Comparison of ENCODE assay signal across 10 mouse cellular contexts in genomic region chr14:25138485-25138884, GRCm38 (mm10).
DNase-seq lines count a peak whose midpoint lies in the region; ATAC-seq and TF ChIP-seq lines count a peak whose summit lies in the region.
"Had no signal": no experiment of that assay in that cellular context is flagged by ENCODE, and none has a peak within 500 bp of the region (broad histone marks: within the 10 kb centered on the region; RNA-seq: fewer than 3 reads in every experiment).

No protein-coding gene starts in this region.

- H3K4me3 ChIP-seq in kidney, adult 2 months (ENCODE audit: insufficient read depth, low read depth, low read length), result no peak overlapping the region
- H3K4me3 ChIP-seq in embryonic facial prominence, embryonic 10.5 days, result no peak overlapping the region
- H3K4me3 ChIP-seq in heart, embryonic 15.5 days, result no peak overlapping the region
- H3K4me3 ChIP-seq in lung, embryonic 15.5 days, result no peak overlapping the region

- H3K4me2 ChIP-seq in heart, embryonic 15.5 days, result no peak overlapping the region
- no peak overlapping the region for H3K4me2 ChIP-seq in lung, embryonic 15.5 days

- no peak for ATAC-seq in heart, embryonic 15.5 days (replicated peaks; ENCODE audit: insufficient number of reproducible peaks, insufficient read depth, low FRiP score, low read depth)
- ATAC-seq in lung, embryonic 15.5 days (ENCODE audit: borderline replicate concordance, extremely low read depth, low FRiP score, low TSS enrichment), result peak; percentile 64; the same call in 1 of the 2 replicates

- no peaks in the 10 kb centered on the region for H3K36me3 ChIP-seq in kidney, adult 2 months (ENCODE audit: control insufficient read depth, insufficient read depth, low read length)
- no peaks in the 10 kb centered on the region for H3K36me3 ChIP-seq in embryonic facial prominence, embryonic 10.5 days (replicated peaks)
- H3K36me3 ChIP-seq in heart, embryonic 15.5 days, result no peaks in the 10 kb centered on the region
- H3K36me3 ChIP-seq in lung, embryonic 15.5 days, result no peaks in the 10 kb centered on the region

- no peak for TF ChIP-seq POLR2A in kidney, adult 2 months (IDR thresholded peaks at IDR 0.05; ENCODE audit: low read depth, low read length)

- WGBS in kidney, adult 2 months, result 60% methylated on average over 3 of the region's 3 CpGs
- 75% methylated on average over 3 of the region's 3 CpGs for WGBS in embryonic facial prominence, embryonic 10.5 days
- WGBS in heart, embryonic 15.5 days, result 33% methylated on average over 3 of the region's 3 CpGs
- WGBS in lung, embryonic 15.5 days, result 35% methylated on average over 3 of the region's 3 CpGs

- no peak overlapping the region for H3K27ac ChIP-seq in kidney, adult 2 months (ENCODE audit: insufficient read depth, low read depth, low read length)
- peak overlapping the region; percentile 26; the same call in 1 of the 2 replicates for H3K27ac ChIP-seq in embryonic facial prominence, embryonic 10.5 days (replicated peaks)
- H3K27ac ChIP-seq in heart, embryonic 15.5 days, result 0 out of 2 replicates have a peak overlapping the region, but pooled peaks have one; percentile 10
- peak overlapping the region; percentile 27; the same call in 1 of the 2 replicates for H3K27ac ChIP-seq in lung, embryonic 15.5 days
- H3K27ac ChIP-seq: liver, embryonic 14.5 days had no signal

- H3K27me3 ChIP-seq in kidney, adult 2 months (replicated peaks; ENCODE audit: control insufficient read depth, insufficient read depth, low read length), result no peaks in the 10 kb centered on the region
- H3K27me3 ChIP-seq in embryonic facial prominence, embryonic 10.5 days (replicated peaks; ENCODE audit: low read depth, poor library complexity, severe bottlenecking), result 0 out of 2 replicates have a peak, but pooled peaks cover 4% of the 10 kb centered on the region
- no peaks in the 10 kb centered on the region for H3K27me3 ChIP-seq in heart, embryonic 15.5 days
- no peaks in the 10 kb centered on the region for H3K27me3 ChIP-seq in lung, embryonic 15.5 days

- TF ChIP-seq CTCF in kidney, adult 2 months (conservative IDR thresholded peaks at IDR 0.05; ENCODE audit: insufficient read depth, insufficient read length, low read depth, low read length), result no peak

- no peak overlapping the region for H3K9ac ChIP-seq in heart, embryonic 15.5 days
- no peak overlapping the region for H3K9ac ChIP-seq in lung, embryonic 15.5 days
- H3K9ac ChIP-seq: liver, embryonic 14.5 days had no signal

- DNase-seq in kidney, adult 2 months, result peak; percentile 21
- no peak for DNase-seq in kidney, adult 18-20 months
- no peak for DNase-seq in embryonic facial prominence, embryonic 10.5 days (ENCODE audit: low spot score)
- no peak for DNase-seq in left cerebral cortex, adult 8-10 months (ENCODE audit: low spot score in 2 of 2)
- DNase-seq in layer of hippocampus, postnatal 10 days (ENCODE audit: low spot score in 2 of 2), result no peak
- DNase-seq: adrenal gland, postnatal 10 days; thymus, adult 2 months had no signal

- H3K9me3 ChIP-seq in embryonic facial prominence, embryonic 10.5 days, result peaks cover 8% of the 10 kb centered on the region; the same call in 1 of the 2 replicates
- H3K9me3 ChIP-seq in heart, embryonic 15.5 days (replicated peaks), result 0 out of 2 replicates have a peak, but pooled peaks cover 7% of the 10 kb centered on the region
- no peaks in the 10 kb centered on the region for H3K9me3 ChIP-seq in lung, embryonic 15.5 days

- H3K4me1 ChIP-seq in kidney, adult 2 months (ENCODE audit: control insufficient read depth, insufficient read depth, low read length), result no peaks in the 10 kb centered on the region
- peaks cover 36% of the 10 kb centered on the region for H3K4me1 ChIP-seq in embryonic facial prominence, embryonic 10.5 days
- H3K4me1 ChIP-seq in heart, embryonic 15.5 days (replicated peaks), result peaks cover 11% of the 10 kb centered on the region
- peaks cover 24% of the 10 kb centered on the region for H3K4me1 ChIP-seq in lung, embryonic 15.5 days
